Mouse (Mus musculus): ENCODE results near the gene Gm28308.

Gm28308 gene

DNA sequence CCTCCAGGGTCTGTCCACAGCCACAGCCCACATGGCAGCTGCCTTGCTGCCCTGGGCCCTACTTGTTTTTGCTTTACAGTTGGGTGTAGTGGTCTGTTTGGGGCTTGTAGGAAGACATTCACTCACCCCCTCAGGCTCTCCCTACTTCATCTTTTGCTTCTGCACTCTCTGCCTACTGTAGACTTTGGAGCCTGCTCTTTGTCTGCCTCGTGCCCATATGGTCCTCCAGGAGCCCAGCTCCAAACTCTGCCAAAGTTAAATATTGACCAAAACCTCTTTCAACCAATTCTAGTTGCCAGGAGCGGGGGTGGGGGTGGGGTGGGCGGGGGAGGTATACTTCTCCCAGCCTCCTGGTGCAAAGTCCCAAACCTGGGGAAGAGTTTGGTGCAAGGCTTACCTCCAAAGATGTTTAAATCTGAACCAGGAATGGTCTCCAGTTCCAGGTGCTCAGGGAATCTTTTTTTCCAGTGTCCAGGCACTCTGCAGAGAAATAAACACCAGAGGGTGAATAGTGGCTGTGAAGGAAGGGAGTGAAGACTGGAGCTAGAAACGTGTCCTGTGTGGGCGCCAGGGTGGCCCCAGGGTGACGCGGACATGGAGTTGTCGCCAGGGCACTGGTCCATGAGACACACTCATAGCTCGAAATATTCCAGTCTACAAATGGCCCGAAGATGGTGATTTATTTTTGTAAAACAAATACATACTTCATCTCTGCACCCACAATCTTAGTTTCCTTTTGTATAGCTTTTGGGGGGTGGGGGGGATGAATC lies 29.6 kb downstream of the Gm28308 start:
- DNase-seq (ENCODE audit: low read depth, low spot score) = no peak

DNA sequence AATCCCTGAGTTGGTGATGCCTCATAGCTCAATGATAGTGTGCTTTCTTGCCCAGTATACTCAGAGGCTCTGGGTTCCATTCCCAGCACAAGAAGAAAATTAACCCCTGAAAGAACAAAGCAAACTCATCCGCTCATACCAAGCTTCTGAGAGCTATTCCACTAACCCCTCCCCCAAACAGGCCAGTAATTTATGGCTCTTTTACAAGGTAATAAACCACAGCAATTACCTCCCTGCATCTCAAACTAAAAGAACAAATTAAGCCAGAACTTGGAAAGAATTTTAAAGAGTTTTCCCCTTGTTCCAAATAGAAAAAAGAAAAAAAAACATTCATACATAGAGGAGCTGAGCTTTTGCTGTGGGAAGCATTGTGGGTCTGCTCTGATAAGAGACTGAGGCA lies 30.3 kb downstream of the Gm28308 start:
- DNase-seq (ENCODE audit: low read depth, low spot score) = no peak

DNA sequence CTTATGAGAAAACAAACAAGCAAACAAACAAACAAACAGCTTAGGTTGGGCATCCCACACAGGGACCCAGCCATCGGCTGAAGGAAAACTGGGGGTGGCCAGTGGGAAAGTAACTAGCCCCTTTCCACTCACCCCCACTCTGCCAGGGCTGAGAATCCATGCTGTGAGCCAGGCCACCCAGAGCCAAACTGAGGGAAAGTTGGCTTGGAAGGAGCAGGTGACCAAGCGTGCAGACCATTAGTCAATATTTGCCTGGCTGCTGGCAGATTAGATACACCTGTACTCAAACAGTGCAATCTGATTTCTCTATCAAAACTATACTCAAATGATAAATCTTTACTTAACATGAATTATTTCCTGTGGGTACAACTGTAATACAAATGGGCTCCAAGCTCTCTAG lies 31.1 kb downstream of the Gm28308 start:
- DNase-seq (ENCODE audit: low read depth, low spot score) = no peak

DNA sequence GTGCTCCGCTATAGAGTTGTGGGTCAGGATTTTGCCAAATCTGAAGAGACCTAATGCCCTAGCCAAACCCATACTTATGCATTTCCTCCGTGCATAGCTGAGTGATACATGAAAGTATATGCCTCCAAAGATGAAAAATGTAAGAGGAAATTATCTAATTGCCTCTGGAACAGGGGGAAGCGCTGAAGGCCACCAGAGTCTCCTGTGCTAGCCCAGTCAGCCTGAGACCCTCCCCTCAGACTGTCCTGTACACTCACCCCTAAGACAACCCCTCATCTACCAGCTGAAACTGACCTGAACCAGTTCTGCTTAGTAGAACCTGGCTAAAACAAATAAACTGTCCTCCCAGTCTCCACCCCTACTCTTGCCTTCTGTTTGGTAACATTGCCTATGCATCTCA lies 32.4 kb downstream of the Gm28308 start:
- no peak for DNase-seq (ENCODE audit: low read depth, low spot score)

DNA sequence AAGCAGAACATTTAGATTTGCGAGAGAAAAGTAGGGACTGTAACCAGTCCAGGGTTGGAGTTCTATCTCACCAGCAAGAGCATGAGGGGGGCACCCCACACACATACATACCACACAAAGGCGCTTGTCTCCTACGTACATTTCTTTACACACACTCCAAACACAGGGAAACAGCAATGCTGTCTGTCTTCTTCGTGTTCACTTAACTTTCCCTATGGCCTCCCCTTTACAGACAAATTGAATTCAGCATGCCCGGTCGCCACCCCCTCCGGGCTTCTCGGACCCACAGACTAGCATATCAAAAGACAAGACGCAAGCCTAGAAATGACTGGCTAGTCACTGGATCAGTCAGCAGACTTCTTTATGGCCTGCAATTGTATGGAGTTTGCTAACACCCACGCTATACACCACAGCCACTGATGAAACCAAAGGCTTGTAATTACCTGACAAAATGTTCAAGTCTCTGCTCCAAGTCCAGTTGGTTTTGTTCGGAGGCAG lies 32.9 kb downstream of the Gm28308 start:
- DNase-seq (ENCODE audit: low read depth, low spot score) = no peak

DNA sequence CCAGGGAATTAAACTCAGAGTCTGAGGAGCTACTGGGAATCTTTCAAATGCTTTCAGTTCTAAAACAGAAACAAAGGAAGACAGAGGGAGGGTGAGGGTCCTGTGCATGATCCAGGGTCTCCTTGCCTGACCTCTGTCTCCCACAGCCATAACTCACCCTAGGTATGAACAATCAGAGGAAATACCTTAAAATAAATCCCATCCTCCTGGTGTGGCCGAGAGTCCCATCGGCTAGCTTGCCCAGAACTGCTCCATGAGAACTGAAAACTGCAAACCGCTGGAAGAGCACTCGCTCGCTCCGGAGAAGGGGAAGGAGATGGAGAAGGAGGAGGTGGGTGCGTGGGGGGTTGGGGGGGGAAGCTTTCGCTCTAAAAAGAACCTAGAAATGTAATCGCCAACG lies 33.4 kb downstream of the Gm28308 start:
- no peak for DNase-seq (ENCODE audit: low read depth, low spot score)

DNA sequence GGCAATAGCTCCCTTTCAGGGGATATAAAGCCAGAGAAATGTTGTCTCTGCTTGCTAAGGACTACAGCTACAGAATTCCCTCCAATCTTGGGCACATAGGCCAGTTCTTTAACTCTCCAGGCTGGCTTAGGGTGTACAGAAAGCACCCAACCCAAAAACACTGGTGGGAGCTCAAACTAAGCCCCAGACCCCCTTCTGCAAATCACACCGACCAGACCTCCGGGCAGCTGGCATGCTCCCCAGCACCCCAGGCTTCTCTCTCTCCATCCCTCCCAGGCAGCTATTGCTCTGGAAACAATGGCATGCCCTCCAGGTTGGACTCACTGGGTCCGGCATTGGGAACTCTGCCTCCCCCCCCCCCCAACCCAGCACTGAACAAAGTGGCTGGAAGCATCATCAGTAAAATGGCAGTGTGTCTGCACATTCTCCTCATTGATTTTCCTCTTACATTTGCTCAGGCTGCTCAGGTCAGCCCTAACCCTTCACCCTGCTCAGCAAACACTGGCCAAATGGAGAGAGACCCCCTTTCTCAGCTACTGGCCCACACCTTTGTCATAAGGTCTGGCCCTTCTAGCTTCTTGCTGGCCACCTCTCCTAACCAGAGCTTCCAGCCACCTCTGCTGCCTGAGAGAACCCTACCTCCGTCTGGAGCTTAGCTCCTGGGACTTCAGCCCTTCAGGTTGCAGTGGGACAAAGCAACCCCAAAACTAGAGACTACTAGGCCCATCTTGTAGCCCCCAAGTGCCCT lies 34.0 kb downstream of the Gm28308 start:
- no peak for DNase-seq (ENCODE audit: low read depth, low spot score)

DNA sequence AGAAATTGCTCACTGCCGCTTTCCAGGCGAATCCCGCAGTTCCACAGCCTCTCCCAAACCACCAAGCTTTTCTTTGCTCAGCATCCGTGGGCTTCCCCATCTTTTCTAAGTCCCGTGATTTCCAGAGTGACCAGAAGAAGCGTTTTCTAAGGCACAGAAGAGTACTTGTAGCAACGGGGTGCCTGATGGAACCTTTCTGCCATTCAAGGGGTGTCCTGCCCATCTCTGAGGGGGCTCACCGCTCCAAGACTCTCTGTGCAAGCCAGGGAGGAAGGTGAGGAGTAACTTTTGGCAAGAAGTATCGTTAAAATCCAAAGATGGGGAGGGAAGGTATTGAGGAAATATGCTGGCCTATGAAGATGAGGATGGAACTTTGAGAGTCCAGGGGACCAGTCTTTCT lies 35.3 kb downstream of the Gm28308 start:
- no peak for DNase-seq (ENCODE audit: low read depth, low spot score)

DNA sequence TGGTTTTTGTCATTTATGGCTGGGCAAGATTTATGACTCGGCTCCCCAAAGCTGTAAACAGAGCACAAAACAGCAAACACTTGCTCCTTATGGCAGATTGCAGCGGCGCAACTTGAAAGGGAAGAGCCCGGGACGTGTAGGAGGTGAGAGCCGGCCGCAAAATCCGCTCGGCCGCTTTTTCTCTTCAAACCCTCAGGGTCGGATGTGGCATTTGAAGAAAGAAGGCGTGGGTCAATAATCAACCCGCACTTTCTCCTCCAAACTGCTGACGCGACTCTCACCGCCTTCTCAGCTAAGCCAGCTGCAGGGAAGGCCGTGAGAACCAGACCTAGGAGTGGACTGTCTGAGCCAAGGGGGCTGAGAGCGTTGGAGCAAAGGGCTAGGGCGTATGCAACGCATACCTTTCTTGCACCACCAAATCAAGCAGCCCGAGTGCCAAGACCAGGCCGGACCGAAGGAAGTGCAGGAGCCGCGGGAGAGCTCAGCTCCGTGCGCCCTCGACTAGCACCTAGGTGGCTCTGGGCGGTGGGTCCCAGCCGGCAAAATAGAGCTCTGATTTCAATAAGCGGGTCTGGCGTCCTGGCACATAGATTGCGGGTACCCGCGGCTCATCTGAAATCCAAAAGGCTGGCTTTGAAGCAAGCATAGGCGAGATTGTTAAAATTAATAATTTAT lies 35.9 kb downstream of the Gm28308 start, which contains the start of gene 5730596B20Rik:
TSS of gene 5730596B20Rik (plus strand) at position 438 of the 675 bp plus-strand sequence.
- peak; percentile 69 for DNase-seq (ENCODE audit: low read depth, low spot score)

DNA sequence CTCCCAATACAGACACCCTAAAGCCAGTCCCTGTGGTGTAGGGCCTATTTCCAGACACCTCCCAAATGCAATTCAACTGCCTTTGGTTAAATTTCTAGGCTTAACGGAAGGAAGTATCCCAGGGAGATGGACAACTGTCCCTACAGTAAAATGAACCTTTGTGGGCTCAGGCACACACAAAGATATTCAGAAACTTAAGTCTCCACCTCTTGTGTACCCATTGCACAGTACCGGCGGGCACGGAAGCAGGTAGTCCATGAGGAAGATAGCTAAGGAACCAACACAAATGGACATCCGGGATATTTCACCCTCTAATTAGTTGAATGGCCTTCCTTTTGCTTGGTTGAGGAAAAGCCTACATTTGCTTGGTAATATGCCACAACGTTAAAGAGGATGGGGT lies 36.7 kb downstream of the Gm28308 start:
- DNase-seq (ENCODE audit: low read depth, low spot score) = no peak

DNA sequence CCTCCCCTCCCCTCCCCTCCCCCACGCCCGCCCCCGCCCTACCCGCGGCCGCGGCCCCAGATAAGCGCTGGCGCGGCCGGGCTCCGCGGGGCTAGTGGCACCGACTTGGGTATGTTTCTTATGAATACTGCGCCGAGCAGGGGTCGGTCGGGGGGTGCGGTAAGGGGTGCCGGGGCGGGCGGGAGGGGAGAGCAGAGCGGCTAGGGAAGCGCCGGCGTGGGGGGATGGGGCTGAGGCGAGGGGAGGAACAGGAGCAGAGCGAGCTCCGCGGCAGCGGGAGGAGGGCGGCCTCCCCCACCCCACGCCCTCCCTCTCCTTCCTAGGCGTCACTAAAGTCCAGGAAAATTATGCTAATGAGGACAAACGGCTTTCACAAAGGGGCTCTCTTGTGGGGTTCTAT lies 37.3 kb downstream of the Gm28308 start:
- DNase-seq (ENCODE audit: low read depth, low spot score) = no peak

DNA sequence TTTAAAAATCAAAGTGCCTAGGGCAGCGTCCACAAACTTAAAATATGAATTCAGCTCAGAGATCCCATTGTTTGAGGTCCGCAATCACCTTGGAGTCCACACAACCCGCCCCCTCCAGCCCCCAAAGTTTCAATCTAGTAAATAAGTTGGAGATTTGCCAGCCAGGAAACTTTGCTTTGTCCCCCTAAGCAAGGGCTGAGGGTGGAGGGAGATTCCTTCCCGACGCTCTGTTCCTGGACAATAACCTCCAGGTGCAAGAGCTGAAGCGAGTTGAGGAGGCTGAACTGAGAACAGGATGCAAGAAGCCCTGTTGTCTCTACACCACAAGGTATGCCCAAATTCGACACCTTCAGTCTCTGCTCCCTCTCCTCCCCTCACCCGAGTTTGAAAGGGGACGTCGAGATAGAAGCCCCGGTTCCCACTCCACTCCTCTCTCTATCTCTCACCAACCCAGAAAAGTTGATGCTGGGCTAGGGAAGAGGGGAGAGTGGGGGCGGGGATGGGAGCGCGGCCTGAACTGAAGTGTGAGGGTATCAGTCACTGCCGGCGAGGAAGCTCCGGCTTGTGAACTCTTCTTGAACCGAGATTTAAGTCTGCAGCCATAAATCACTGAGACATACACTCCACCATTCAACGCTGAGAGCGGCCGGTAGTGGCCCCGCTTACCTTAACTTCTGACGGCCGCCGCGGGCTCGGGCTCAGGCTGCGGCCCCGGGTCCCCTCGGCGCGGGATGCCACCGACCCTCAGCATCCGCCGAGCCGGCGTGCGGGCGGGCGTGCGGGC lies 38.0 kb downstream of the Gm28308 start:
- peak; percentile 73 for DNase-seq (ENCODE audit: low read depth, low spot score)

DNA sequence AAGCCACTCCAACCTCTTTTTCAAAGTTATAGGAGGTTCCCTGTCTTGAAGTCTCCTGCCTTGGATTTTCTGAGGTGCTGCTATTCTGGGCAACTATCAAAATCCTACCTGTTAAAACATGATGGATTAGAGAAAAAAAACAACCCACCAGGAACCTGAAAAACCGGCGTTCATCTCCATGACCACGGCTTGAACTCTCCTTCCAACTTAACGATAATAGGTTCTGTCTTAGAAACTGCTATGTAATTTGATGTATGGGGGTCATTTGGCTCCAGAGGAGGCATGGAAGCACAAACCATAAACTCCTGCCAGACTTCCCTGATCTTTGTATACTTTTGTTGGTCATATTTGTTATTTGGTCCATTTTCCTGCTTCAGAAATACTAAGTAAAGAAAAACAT lies 39.5 kb downstream of the Gm28308 start:
- DNase-seq (ENCODE audit: low read depth, low spot score) = no peak

DNA sequence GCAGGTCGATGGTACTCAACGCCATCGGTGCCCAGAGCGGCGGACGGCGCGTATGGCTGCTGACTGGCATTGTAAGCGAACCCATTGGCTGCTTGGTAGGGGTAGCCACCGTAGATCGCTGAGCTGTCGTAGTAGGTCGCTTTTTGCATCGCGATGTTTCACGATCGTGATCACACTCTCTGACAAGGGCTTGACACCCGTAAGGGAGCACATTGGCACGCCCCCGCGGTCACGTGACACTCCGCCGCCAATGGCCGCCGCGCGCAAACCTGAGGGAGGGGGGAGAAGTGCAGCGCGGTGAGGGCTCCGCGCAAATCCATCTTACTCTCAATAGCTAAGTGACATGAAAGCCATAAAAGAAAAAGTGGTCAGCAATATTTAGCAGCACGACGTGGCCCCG lies 40.6 kb downstream of the Gm28308 start:
- peak; percentile 98 for DNase-seq (ENCODE audit: low read depth, low spot score)

DNA sequence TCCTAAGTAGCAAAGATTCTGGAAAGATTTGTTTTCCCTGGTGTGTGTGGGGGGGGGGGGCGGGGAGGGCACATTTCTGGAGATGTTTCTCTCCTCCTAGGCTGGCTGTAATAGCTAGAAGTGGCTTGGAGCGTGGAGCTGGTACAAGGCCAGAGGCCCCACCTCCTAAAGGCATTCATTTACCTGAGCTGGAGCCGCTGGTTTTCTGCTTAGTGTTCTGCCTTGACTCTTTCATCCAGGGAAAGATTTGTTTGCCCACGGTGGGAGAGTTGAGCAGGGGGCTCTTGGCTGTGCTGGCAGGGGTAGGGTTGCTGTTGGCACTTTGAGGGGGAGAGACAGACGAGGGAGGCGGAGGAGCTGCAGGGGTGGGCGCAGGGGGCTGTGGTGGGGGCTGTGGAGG lies 41.2 kb downstream of the Gm28308 start:
- DNase-seq (ENCODE audit: low read depth, low spot score) = no peak

DNA sequence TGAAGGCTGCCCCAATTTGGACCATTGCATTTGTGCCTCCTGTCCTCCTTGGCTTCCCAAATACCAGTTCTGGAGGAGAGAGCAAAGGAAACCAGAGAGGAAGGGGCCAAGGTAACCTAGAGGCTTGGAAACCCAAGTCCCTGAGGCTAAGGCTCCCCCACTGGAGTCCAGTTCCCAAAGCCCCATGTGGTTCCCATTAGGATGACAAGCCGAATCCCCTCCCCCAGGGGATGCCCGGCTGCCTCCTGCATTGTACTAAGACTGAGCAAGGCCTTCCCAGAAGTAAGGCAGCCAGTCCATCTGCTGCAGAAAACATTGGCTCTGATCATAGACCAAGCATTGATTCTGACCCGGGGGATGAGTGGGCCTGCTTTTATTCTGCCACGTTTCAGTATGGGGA lies 41.8 kb downstream of the Gm28308 start:
- no peak for DNase-seq (ENCODE audit: low read depth, low spot score)

DNA sequence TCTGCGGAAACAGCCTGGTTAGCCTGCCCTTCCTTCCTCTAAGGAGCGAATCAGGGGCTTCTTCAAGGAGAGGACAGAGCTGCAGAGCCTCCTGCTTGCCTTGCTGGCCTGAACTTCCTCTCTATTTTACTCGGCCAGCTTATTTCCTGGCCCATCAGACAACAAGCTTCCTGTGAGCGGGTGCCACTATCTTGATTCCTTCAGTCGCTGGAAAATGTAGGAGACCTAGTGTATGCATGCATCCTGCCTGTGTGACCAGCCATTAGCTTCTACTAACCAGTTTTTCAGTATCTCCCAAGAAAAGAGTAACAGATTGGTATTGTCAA lies 42.3 kb downstream of the Gm28308 start:
- no peak for DNase-seq (ENCODE audit: low read depth, low spot score)

DNA sequence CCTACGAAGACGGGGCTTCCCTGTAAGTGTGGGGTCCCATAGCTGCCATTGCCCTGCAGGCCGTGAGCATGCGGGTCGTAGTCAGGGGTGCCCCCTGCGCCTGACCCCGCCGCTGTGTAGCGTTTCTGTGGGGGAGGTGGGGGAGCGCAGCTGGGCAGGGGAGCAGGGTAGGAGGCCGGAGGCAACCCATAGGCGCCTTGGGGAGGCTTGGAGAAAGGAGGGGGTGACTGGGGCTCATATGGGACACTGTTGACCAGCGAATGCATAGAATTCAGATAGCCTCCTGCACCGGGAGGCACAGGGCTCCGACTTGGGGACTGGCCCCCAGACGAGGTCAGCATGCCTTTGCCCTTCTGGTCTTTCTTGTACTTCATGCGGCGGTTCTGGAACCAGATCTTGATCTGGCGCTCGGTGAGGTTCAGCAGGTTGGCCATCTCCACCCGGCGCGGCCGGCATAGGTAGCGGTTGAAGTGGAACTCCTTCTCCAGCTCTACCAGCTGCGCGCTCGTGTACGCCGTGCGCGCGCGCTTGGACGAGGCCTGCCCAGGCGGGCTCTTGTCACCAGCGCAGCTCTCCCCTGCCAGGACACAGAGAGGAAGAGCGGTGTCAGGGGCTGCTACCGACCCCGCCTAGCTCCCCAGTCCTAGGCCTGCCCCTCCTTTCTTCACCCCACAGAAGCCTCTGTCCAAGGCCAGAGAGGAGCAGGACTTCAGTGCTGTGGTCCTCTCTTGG lies 42.8 kb downstream of the Gm28308 start:
- DNase-seq (ENCODE audit: low read depth, low spot score) = peak; percentile 60

DNA sequence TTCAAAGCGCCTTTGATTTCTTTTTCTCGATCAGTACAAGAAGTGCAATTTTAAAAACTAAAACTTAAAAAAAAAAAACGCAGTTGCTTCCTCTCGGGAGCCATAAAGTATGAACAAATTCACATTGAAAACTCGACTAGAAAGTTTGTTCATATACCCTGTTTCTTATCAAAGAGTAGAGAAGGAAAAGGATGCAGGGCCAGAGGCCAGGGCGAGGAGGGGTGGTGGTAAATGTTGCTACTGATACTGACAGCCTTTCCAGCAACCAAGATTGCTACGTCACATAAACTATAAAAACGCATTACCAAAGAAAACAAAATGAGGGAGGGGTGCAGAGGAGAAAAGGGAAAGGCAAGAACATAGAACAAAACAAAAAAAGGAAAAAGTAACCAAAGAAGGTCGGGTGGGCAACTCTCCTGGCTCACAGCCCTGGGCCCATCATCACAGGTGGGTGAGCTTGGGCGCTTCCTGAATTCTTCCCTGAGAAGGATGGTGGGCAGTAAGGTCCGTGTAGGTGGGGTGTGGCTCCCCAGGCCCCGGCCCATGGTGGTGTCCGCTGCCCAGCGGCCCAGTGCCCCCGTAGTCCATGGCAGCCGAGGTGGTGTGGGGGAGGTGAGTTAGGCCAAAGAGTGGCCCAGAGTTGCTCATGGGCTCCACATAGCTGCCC lies 43.5 kb downstream of the Gm28308 start:
- DNase-seq (ENCODE audit: low read depth, low spot score) = no peak

Data from ZHBTc4 (cell line).